Mouse (Mus musculus): ENCODE results near the gene Myh11. TPM values are rescaled to one million over a fixed set of nuclear protein-coding genes. Genes with fewer than 3 reads are reported as not detected.

The Myh11 gene
- 0.41 and 0.46 TPM in 2 replicates for polyA plus RNA-seq (2012; rRNA removed)
- polyA plus RNA-seq (2014; fragmentation: Nextera tagmentation; extraction: Ambion mirVana) = 0.24 and 0.32 TPM in 2 replicates

GRCm38 (mm10) chr16:14291223-14291622 is at the start of gene Myh11:
Gene Myh11, minus strand, starts transcription at chr16:14291372.
- 0 out of 2 replicates have a peak within 1 kb of the TSS, but pooled peaks have one; percentile 14 for H3K4me2 ChIP-seq (ENCODE audit: low read depth)
- WGBS (ENCODE audit: insufficient replicate concordance) = 11% methylated on average over 15 of the region's 16 CpGs
- ATAC-seq (ENCODE audit: insufficient read depth) (peak; percentile 60; the same call in 1 of the 2 replicates), DNase-seq (ENCODE audit: low read depth in 3 of 3, low spot score in 3 of 3) (peak in 1 of 3 experiments; percentile 36)
- TF ChIP-seq CTCF (IDR thresholded peaks at IDR 0.05; ENCODE audit: low read depth) = peak; percentile 84
- TF ChIP-seq EP300 (IDR thresholded peaks at IDR 0.05; ENCODE audit: low read depth) = no peak
- no peaks in the 10 kb centered on the region for H3K36me3 ChIP-seq (replicated peaks; ENCODE audit: control insufficient read depth, insufficient read depth, low read depth)
- no peak within 1 kb of the TSS for H3K27ac ChIP-seq
- H3K27me3 ChIP-seq (ENCODE audit: control insufficient read depth, insufficient read depth, low read length) = peaks cover 12% of the 10 kb centered on the region
- no peaks in the 10 kb centered on the region for H3K9me3 ChIP-seq (ENCODE audit: control insufficient read depth, low read length)
- H3K4me1 ChIP-seq (replicated peaks; ENCODE audit: control insufficient read depth in 2 of 2, insufficient read depth in 2 of 2, low read length in 1 of 2) = no peaks in the 10 kb centered on the region
- no peak within 1 kb of the TSS for H3K4me3 ChIP-seq (ENCODE audit: insufficient read depth in 1 of 2, low read depth in 2 of 2, low read length in 2 of 2)
- no peak within 1 kb of the TSS for H3K9ac ChIP-seq (replicated peaks)

- ATAC-seq (ENCODE audit: insufficient read depth) = no peak
- no peak for DNase-seq (ENCODE audit: low read depth in 3 of 3, low spot score in 3 of 3)
- WGBS (ENCODE audit: insufficient replicate concordance) = 35% methylated on average over 1 of the region's 1 CpGs
These were observed 37.0 kb upstream of the Myh11 start for GRCm38 (mm10) chr16:14328156-14328555.

GRCm38 (mm10) chr16:14320494-14320893 is 29.3 kb upstream of the Myh11 start:
- H3K4me3 ChIP-seq (ENCODE audit: insufficient read depth in 1 of 2, low read depth in 2 of 2, low read length in 2 of 2) = no peak overlapping the region

More at GRCm38 (mm10) chr16:14328156-14328555, 37.0 kb upstream of the Myh11 start:
- Histone ChIP-seq H3K9me3 (ENCODE audit: control insufficient read depth, low read length) (no peaks in the 10 kb centered on the region), H3K4me2 (ENCODE audit: low read depth) (no peak overlapping the region), H3K4me3 (ENCODE audit: insufficient read depth in 1 of 2, low read depth in 2 of 2, low read length in 2 of 2) (no peak overlapping the region), H3K27ac (no peak overlapping the region), H3K36me3 (replicated peaks; ENCODE audit: control insufficient read depth, insufficient read depth, low read depth) (no peaks in the 10 kb centered on the region), H3K9ac (replicated peaks) (no peak overlapping the region), H3K27me3 (ENCODE audit: control insufficient read depth, insufficient read depth, low read length) (no peaks in the 10 kb centered on the region), H3K4me1 (replicated peaks; ENCODE audit: control insufficient read depth in 2 of 2, insufficient read depth in 2 of 2, low read length in 1 of 2) (no peaks in the 10 kb centered on the region)
- TF ChIP-seq CTCF (IDR thresholded peaks at IDR 0.05; ENCODE audit: low read depth) (no peak), EP300 (IDR thresholded peaks at IDR 0.05; ENCODE audit: low read depth) (no peak)

DNA sequence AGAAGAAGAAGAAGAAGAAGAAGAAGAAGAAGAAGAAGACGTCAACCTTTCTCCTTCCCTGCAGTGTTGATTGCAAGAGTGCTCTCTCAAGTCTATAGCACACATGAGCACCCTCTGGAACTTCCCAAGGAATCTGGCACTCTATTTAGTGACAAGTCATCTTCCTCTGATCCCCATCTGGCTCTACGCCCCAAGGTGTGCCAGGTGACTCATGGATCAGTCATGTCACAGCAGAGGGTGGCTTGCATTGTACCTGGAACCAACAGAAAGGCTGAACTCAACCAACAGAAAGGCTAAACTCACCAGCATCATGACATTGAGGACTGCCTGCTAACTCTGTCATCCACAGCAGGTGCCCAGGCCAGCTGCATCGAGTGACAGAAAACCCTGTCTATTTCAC is 28.5 kb upstream of the Myh11 start:
- TF ChIP-seq CTCF (IDR thresholded peaks at IDR 0.05; ENCODE audit: low read depth) (no peak), EP300 (IDR thresholded peaks at IDR 0.05; ENCODE audit: low read depth) (no peak)
- Histone ChIP-seq H3K4me2 (ENCODE audit: low read depth) (no peak overlapping the region), H3K9me3 (ENCODE audit: control insufficient read depth, low read length) (no peaks in the 10 kb centered on the region), H3K27me3 (ENCODE audit: control insufficient read depth, insufficient read depth, low read length) (no peaks in the 10 kb centered on the region), H3K4me1 (replicated peaks; ENCODE audit: control insufficient read depth in 2 of 2, insufficient read depth in 2 of 2, low read length in 1 of 2) (peaks cover 8 to 11% of the 10 kb centered on the region in 2 experiments), H3K9ac (replicated peaks) (no peak overlapping the region), H3K27ac (no peak overlapping the region), H3K4me3 (ENCODE audit: insufficient read depth in 1 of 2, low read depth in 2 of 2, low read length in 2 of 2) (no peak overlapping the region), H3K36me3 (replicated peaks; ENCODE audit: control insufficient read depth, insufficient read depth, low read depth) (no peaks in the 10 kb centered on the region)
- DNase-seq (ENCODE audit: low read depth in 3 of 3, low spot score in 3 of 3) (no peak), ATAC-seq (ENCODE audit: insufficient read depth) (no peak)
- WGBS (ENCODE audit: insufficient replicate concordance) = 53% methylated on average over 3 of the region's 3 CpGs

More at GRCm38 (mm10) chr16:14320494-14320893, 29.3 kb upstream of the Myh11 start:
- Histone ChIP-seq H3K4me1 (replicated peaks; ENCODE audit: control insufficient read depth in 2 of 2, insufficient read depth in 2 of 2, low read length in 1 of 2) (peaks cover 8 to 11% of the 10 kb centered on the region in 2 experiments), H3K9ac (replicated peaks) (no peak overlapping the region), H3K4me2 (ENCODE audit: low read depth) (no peak overlapping the region), H3K27ac (no peak overlapping the region), H3K27me3 (ENCODE audit: control insufficient read depth, insufficient read depth, low read length) (no peaks in the 10 kb centered on the region), H3K36me3 (replicated peaks; ENCODE audit: control insufficient read depth, insufficient read depth, low read depth) (no peaks in the 10 kb centered on the region), H3K9me3 (ENCODE audit: control insufficient read depth, low read length) (no peaks in the 10 kb centered on the region)
- TF ChIP-seq CTCF (IDR thresholded peaks at IDR 0.05; ENCODE audit: low read depth) (no peak), EP300 (IDR thresholded peaks at IDR 0.05; ENCODE audit: low read depth) (no peak)
- ATAC-seq (ENCODE audit: insufficient read depth) (no peak), DNase-seq (ENCODE audit: low read depth in 3 of 3, low spot score in 3 of 3) (no peak)
- 33% methylated on average over 1 of the region's 1 CpGs for WGBS (ENCODE audit: insufficient replicate concordance)

DNA sequence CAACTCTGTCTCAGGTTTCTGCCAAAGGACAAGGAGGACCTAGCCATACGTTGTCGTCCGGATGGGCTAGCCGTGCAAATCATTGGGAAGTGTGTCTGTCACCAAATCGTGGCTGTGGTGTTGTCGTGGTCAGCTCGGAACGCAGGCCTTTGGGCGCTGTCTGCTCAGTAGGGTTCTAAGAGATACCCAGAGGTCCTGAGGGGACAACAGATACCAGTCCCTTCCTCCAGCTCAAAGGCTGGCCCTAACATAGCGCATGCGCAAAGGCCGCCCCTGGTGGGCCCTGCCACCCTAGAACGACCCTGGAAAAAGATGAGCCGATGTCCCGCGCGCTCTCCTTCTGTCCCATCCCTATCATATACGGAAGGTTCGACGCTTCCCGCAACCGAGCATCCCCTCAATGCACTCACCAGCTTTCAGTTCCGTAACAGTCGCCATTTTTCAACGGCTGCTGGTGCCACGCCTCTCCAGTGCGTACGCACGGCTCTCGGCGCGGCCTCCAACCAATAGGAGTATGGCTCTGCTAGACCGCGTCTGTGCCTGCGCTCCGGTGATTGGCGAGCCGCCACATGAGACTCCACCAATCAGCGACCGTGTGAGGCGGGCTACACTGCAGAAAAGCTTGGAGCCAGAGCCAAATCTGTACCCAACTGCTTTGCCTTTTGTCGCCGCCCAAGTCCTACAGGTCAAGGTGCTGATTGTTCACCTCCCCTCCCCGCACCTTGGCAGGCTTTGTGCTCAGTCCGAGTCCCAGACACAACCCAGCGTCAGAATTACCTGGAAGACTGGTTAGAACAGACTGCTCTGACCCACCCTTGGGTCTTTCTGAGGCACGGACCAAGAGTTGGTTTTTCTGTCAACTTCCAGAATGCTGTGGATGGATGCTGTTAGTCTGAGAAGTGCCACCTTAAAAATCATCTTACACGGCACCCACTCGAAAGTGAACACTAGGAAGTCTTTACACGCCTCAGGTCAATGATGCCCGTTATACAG is 26.0 kb upstream of the Myh11 start, which contains the start of gene Fopnl:
TSS of gene Fopnl (minus strand) at position 522 of the 993 bp plus-strand sequence.
- H3K9me3 ChIP-seq (ENCODE audit: control insufficient read depth, low read length) = no peaks in the 10 kb centered on the region
- 2% methylated on average over 51 of the region's 51 CpGs for WGBS (ENCODE audit: insufficient replicate concordance)
- H3K36me3 ChIP-seq (replicated peaks; ENCODE audit: control insufficient read depth, insufficient read depth, low read depth) = peaks cover 12% of the 10 kb centered on the region
- TF ChIP-seq EP300 (IDR thresholded peaks at IDR 0.05; ENCODE audit: low read depth) (no peak), CTCF (IDR thresholded peaks at IDR 0.05; ENCODE audit: low read depth) (peak; percentile 21)
- ATAC-seq (ENCODE audit: insufficient read depth) (peak; percentile 100), DNase-seq (ENCODE audit: low read depth in 3 of 3, low spot score in 3 of 3) (peak; percentile 93 to 94 (median 93))
- no peaks in the 10 kb centered on the region for H3K27me3 ChIP-seq (ENCODE audit: control insufficient read depth, insufficient read depth, low read length)
- H3K4me2 ChIP-seq (ENCODE audit: low read depth) = peak within 1 kb of the TSS; percentile 92
- H3K9ac ChIP-seq (replicated peaks) = peak within 1 kb of the TSS; percentile 86
- peaks cover 8 to 11% of the 10 kb centered on the region in 2 experiments for H3K4me1 ChIP-seq (replicated peaks; ENCODE audit: control insufficient read depth in 2 of 2, insufficient read depth in 2 of 2, low read length in 1 of 2)
- peak within 1 kb of the TSS; percentile 66 for H3K27ac ChIP-seq
- H3K4me3 ChIP-seq (ENCODE audit: insufficient read depth in 1 of 2, low read depth in 2 of 2, low read length in 2 of 2) = peak within 1 kb of the TSS; percentile 86 to 97
